Mouse (Mus musculus): ENCODE results near the gene Gm17175.
"Not testable (repeated sequence)": the region's sequence is repeated elsewhere in the genome, so short reads cannot be mapped to it uniquely, and the experiment has no call there.

Gene Gm17175

GRCm38 (mm10) chr14:51573963-51574362, at the start of gene Gm17175:
TSS of gene Gm17175 (minus strand) at chr14:51574063.
- DNase-seq, result not testable (repeated sequence)

GRCm38 (mm10) chr14:51611210-51611609, 37.3 kb upstream of the Gm17175 start, which contains the start of gene Gm17078:
TSS of gene Gm17078 (minus strand) at chr14:51611310.
- DNase-seq, result no peak

GRCm38 (mm10) chr14:51592039-51592438, 18.2 kb upstream of the Gm17175 start, which contains the start of gene Gm17174:
TSS of gene Gm17174 (minus strand) at chr14:51592139.
- DNase-seq, result not testable (repeated sequence)

- no peak for DNase-seq
Observed at GRCm38 (mm10) chr14:51552490-51552889, 21.4 kb downstream of the Gm17175 start, which contains the start of gene Gm5622. TSS of gene Gm5622 (plus strand) at chr14:51552790.

Measured in thymus, postnatal 36 days (tissue).